Mouse (Mus musculus) erythroblast, embryonic 14.5 days (primary cell): ENCODE results near the gene St6galnac1. TPM values are rescaled to one million over a fixed set of nuclear protein-coding genes. Genes with fewer than 3 reads are reported as not detected.

ENCODE experiments used
- H3K27me3 ChIP-seq: 2 replicates; pipeline ENCODE4 v1.6.1; 2012; ENCODE audit warnings: inconsistent platforms; ENCODE audit not compliant: control insufficient read depth
- H3K36me3 ChIP-seq: 2 replicates; pipeline ENCODE4 v1.6.1; 2012; ENCODE audit warnings: mild to moderate bottlenecking, inconsistent platforms; ENCODE audit not compliant: control insufficient read depth
- H3K4me1 ChIP-seq: 2 replicates; pipeline ENCODE4 v1.6.1; 2012; ENCODE audit warnings: inconsistent platforms; ENCODE audit not compliant: control insufficient read depth
- H3K4me3 ChIP-seq: replicated peaks from 2 replicates; pipeline ENCODE3; 2012; ENCODE audit warnings: moderate library complexity, mild to moderate bottlenecking, inconsistent platforms
- H3K9me3 ChIP-seq: 2 replicates; pipeline ENCODE4 v1.6.1; 2012; ENCODE audit warnings: low read length, inconsistent platforms, mixed read lengths; ENCODE audit not compliant: control insufficient read depth
- GATA1 ChIP-seq: IDR thresholded peaks from 2 replicates; pipeline ENCODE4 v1.6.1; 2012; ENCODE audit warnings: low read length, inconsistent platforms, mixed read lengths
- TAL1 ChIP-seq: IDR thresholded peaks from 3 replicates; pipeline ENCODE4 v1.6.1; 2012; ENCODE audit warnings: low read length, inconsistent platforms, mixed read lengths
- polyA plus RNA-seq: library from polyadenylated mRNA; stranded (reverse); fragments of >175 nt; gene quantifications from 2 replicates; pipeline ENCODE4 v1.2.3, GENCODE M21; 2012

St6galnac1 gene
- polyA plus RNA-seq, 1 experiment: not detected

DNA sequence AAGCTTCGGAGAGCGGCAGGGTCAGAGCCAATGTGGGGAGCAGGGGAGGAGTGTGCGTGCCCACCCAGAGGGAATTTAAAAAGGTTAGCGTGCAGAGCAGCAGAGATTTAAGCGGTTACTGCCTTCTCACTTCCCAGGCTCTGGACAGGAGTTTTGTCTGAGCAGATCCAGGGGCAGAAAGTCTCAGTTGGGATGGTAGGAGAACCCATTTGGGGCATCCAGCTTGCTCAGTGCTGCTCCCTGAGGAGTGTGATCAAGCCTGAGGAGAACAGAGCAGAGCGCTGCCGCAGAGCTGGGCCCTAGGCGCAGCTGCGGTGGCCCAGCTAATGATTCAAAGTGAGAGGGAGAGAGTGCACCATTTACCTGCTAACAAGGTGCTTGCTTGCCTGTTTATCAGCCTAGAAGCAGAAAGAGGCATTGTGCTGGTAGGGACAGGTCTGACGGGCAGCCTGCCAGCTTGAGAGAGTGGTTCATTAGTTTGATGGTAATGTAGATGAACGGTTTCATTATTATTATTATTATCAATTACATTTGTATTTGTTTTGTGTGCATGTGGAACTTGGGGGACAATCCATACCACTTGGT, 33.6 kb upstream of the St6galnac1 start:
- no peaks in the 10 kb centered on the region for H3K9me3 ChIP-seq
- TF ChIP-seq TAL1 (no peak), GATA1 (no peak)
- no peak overlapping the region for H3K4me3 ChIP-seq
- H3K36me3 ChIP-seq: no peaks in the 10 kb centered on the region
- peaks cover 6% of the 10 kb centered on the region for H3K4me1 ChIP-seq
- H3K27me3 ChIP-seq: peaks cover 8% of the 10 kb centered on the region

DNA sequence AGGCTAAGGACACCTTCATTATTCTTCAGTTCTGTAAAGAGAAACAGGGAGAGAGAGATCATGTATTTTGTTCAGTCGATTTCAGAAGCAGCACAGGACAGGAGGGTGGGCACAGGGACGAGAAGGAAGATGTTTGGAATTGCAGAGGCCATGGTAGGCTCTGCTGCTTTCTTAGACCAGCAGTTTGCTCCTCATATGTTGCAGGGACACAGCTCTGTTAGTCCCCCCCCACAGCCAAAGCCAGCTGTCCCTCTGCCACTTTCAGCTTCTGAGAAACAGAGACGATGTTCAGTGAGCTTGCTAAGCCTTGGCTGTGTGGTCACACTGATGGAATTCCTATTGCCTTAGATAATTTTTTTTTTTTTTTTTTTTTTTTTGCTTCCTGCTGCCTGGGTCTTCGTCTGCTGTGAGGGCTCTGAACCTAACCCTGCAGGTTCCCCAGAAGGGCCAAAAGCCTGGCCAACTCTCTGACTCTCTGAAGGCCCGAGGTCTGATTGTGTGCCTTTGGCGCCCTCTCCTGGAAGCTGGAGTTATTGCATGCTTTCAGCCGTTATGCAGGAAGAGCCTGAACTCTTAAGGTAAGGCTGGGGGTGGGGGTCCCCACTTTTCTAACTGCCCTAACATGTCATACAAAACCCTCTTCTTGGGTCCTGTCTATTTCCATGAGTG, 32.8 kb upstream of the St6galnac1 start:
- TF ChIP-seq TAL1: no peak
- no peak for TF ChIP-seq GATA1
- H3K9me3 ChIP-seq: no peaks in the 10 kb centered on the region
- no peaks in the 10 kb centered on the region for H3K36me3 ChIP-seq
- H3K4me3 ChIP-seq: no peak overlapping the region
- H3K4me1 ChIP-seq: peaks cover 6% of the 10 kb centered on the region
- H3K27me3 ChIP-seq: peaks cover 8% of the 10 kb centered on the region

DNA sequence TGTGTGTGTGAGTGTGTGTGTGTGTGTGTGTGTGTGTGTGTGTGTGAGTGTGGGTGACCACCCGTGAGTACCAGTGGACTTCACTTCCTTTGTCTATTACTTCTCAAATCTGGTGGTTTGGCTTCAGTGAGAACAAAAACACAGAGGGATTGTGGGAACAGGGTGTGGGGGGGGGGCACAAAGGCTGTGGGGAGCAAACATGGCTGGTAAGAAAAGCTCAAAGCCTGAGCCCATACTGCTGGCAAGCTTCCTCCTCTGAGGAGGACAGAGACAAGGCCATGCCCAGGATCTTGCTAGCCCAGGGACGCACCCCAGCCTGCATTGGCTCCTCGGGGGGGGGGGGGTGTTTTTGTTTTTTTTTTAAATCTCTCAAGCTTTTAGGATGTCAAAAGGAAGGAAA, 32.2 kb upstream of the St6galnac1 start:
- H3K4me3 ChIP-seq: no peak overlapping the region
- no peaks in the 10 kb centered on the region for H3K9me3 ChIP-seq
- H3K4me1 ChIP-seq: peaks cover 6% of the 10 kb centered on the region
- H3K36me3 ChIP-seq: no peaks in the 10 kb centered on the region
- no peak for TF ChIP-seq GATA1
- no peak for TF ChIP-seq TAL1
- peaks cover 8% of the 10 kb centered on the region for H3K27me3 ChIP-seq

DNA sequence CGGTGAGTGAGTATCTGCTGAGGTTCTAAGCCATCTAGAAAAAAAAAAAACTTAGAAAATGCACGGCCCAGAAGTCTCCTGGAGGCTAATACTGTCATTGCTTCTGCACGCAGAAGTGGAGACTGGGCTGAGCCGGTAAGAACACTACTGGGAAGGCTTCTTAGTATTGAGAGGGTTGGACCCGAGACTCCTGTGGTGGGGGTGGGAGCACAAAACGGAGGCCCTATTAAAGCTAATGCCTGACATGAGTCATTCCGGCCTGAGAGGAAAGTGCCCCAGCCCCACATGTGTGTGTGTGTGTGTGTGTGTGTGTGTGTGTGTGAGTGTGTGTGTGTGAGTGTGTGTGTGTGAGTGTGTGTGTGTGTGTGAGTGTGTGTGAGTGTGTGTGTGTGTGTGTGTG, 31.8 kb upstream of the St6galnac1 start:
- H3K4me3 ChIP-seq: no peak overlapping the region
- peaks cover 8% of the 10 kb centered on the region for H3K27me3 ChIP-seq
- TF ChIP-seq GATA1: no peak
- no peak for TF ChIP-seq TAL1
- H3K4me1 ChIP-seq: peaks cover 6% of the 10 kb centered on the region
- H3K36me3 ChIP-seq: no peaks in the 10 kb centered on the region
- no peaks in the 10 kb centered on the region for H3K9me3 ChIP-seq

DNA sequence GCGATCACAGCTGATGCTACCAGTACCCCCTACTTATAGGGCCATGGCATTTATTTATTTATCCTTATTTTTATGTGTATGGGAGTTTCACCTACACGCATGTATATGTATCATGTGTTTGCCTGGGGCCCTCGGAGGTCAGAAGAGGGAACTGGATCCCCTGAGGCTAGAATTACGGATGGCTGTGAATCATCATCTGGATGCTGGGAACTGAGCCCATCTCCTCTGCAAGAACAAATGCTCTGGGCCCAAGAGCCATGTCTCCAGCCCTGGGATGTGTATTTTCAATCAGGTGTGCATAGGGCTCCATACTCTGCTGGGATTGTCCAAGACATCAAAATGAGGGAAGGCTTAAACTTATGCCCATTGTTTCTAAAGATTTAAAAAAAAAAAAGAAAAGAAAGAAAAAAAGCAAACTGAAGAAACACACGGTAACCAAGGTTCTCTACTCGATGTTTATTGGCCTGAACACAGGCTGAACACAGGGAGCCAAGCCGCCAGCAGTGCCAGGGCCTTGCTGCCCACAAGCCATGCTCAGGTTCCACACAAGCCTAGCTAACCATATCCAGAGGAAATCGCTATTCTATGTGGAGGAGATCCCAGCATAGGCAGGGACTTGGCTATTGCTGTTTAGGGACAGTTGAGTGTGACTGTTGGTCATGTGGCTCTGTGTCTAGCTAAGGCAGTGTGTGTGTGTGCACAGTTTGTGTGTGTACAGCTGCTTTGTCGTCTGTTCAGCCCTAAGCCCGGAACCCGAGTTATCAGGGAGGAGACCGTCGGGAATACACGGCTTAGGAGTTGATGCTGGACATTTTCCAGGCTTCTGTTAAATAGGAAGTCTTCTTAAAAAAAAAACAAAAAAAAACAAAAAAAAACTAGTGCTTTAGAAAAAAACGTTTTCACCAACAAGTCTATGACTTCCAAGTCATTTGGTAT, 31.1 kb upstream of the St6galnac1 start:
- no peaks in the 10 kb centered on the region for H3K9me3 ChIP-seq
- H3K27me3 ChIP-seq: peaks cover 8% of the 10 kb centered on the region
- TF ChIP-seq GATA1 (no peak), TAL1 (no peak)
- H3K4me1 ChIP-seq: peaks cover 5% of the 10 kb centered on the region
- no peaks in the 10 kb centered on the region for H3K36me3 ChIP-seq
- H3K4me3 ChIP-seq: no peak overlapping the region

DNA sequence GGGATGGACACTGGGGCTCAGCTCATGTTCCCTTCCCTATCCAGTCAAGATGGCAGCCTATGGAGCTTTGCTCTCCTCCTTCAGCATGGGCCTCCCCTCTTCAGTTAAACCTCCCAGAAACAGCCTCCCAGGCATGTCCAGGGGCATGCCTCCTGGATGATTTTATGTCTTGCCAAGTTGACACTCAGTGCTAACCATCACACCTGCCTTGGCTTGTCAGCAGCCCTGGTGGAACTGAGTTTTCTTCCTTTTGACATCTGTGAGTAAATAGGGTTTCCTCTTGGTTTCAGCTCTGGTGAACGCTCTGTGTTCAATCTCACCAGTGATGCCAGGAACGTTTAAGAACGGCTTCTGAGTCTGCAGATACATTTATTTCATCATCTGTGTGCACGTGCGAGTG, 27.4 kb upstream of the St6galnac1 start:
- Histone ChIP-seq H3K36me3 (no peaks in the 10 kb centered on the region), H3K9me3 (no peaks in the 10 kb centered on the region), H3K4me3 (no peak overlapping the region), H3K4me1 (peaks cover 1% of the 10 kb centered on the region), H3K27me3 (no peaks in the 10 kb centered on the region)
- TF ChIP-seq GATA1 (no peak), TAL1 (no peak)

DNA sequence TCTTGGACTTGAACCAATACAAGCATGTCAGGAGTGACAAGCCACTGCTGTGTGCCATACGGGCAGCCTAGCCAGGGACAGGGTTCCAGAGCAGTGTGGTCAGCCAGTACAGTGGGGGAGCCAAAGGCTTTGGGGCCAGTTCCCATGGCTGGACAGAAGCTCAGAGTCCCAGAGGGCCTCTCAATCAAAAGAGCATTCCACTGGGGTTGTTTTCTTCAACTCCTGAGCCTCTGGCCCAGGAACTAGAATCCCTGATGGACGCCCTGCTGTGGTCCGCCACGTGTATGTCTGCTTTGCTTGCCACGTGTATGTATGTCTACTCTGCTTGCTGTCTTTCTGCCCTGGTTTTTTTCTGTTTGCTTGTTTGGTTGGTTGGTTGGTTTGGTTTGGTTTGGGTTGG, 25.8 kb upstream of the St6galnac1 start:
- Histone ChIP-seq H3K4me1 (peaks cover 3% of the 10 kb centered on the region), H3K9me3 (no peaks in the 10 kb centered on the region), H3K36me3 (no peaks in the 10 kb centered on the region), H3K27me3 (no peaks in the 10 kb centered on the region; the same call in 1 of the 2 replicates), H3K4me3 (no peak overlapping the region)
- no peak for TF ChIP-seq GATA1
- no peak for TF ChIP-seq TAL1

DNA sequence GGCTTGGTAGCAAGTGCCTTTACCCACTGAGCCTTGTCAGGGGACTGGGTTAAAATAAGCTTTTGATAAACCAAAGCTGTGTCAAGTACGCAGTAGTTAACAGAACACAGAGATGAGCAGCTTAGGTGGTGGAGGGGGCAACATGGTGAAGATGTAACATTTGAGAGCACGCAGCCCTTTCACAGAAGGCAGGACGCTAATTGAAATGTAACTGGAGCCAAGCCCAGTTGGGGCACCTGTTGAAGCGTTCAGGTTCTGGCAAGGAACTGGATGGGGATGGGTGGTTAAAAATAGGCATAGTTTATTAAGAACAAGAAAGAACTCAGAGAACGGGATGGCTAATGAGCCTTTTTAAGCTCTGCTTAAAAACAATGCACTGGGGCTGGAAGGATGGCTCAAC, 24.1 kb upstream of the St6galnac1 start:
- Histone ChIP-seq H3K27me3 (no peaks in the 10 kb centered on the region; the same call in 1 of the 2 replicates), H3K9me3 (no peaks in the 10 kb centered on the region), H3K4me1 (peaks cover 3% of the 10 kb centered on the region), H3K36me3 (no peaks in the 10 kb centered on the region), H3K4me3 (no peak overlapping the region)
- TF ChIP-seq TAL1: no peak
- no peak for TF ChIP-seq GATA1

DNA sequence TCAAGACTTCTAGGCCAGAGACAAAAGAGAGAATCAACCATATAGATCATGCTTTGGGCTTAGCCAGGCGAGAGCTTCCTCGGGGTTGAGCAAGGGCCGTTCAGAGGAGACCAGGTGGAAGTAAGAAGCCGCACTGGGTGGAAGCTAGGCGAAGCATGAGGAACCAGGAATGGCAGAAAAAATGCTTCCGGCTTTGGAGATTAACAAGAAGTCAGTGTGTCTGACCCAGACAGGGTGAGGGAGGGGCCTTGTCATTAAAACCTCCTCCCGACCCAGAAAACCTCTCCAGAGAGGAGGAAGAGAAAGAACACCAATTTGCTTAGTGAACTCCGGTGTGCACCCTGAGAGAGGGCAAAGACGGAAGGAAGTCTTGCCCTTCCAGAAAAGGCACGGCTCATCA, 8.9 kb upstream of the St6galnac1 start:
- no peak overlapping the region for H3K4me3 ChIP-seq
- H3K4me1 ChIP-seq: peaks cover 13% of the 10 kb centered on the region
- H3K36me3 ChIP-seq: no peaks in the 10 kb centered on the region
- H3K27me3 ChIP-seq: peaks cover 4% of the 10 kb centered on the region; the same call in 1 of the 2 replicates
- no peaks in the 10 kb centered on the region for H3K9me3 ChIP-seq
- TF ChIP-seq TAL1 (no peak), GATA1 (no peak)
